Mouse (Mus musculus): Measurements from ENCODE around the gene Acot2.
"Not testable (repeated sequence)": the region's sequence is repeated elsewhere in the genome, so short reads cannot be mapped to it uniquely, and the experiment has no call there.

Gene Acot2

GRCm38 (mm10) chr12:84033302-84033701 is 45.6 kb downstream of the Acot2 start:
- DNase-seq (ENCODE audit: extremely low read depth, low read depth, low spot score), result not testable (repeated sequence)

- DNase-seq (ENCODE audit: extremely low read depth, low read depth, low spot score), result no peak
These were observed 46.4 kb downstream of the Acot2 start for GRCm38 (mm10) chr12:84034108-84034507.

- not testable (repeated sequence) for DNase-seq (ENCODE audit: extremely low read depth, low read depth, low spot score)
These were observed 50.6 kb downstream of the Acot2 start, which contains the start of gene Acot4 for GRCm38 (mm10) chr12:84038241-84038640. Acot4 (plus strand) TSS chr12:84038379.

- not testable (repeated sequence) for DNase-seq (ENCODE audit: extremely low read depth, low read depth, low spot score)
These were observed 51.0 kb downstream of the Acot2 start, which contains the start of gene Gm49366 for GRCm38 (mm10) chr12:84038691-84039111. Gm49366 (plus strand) TSS chr12:84038935.

GRCm38 (mm10) chr12:84042248-84042647 is 54.6 kb downstream of the Acot2 start:
- DNase-seq (ENCODE audit: extremely low read depth, low read depth, low spot score), result no peak

All from fat pad, adult 2 months (tissue).